8 mouse cellular contexts compared by ENCODE assay signal in the genomic region with DNA sequence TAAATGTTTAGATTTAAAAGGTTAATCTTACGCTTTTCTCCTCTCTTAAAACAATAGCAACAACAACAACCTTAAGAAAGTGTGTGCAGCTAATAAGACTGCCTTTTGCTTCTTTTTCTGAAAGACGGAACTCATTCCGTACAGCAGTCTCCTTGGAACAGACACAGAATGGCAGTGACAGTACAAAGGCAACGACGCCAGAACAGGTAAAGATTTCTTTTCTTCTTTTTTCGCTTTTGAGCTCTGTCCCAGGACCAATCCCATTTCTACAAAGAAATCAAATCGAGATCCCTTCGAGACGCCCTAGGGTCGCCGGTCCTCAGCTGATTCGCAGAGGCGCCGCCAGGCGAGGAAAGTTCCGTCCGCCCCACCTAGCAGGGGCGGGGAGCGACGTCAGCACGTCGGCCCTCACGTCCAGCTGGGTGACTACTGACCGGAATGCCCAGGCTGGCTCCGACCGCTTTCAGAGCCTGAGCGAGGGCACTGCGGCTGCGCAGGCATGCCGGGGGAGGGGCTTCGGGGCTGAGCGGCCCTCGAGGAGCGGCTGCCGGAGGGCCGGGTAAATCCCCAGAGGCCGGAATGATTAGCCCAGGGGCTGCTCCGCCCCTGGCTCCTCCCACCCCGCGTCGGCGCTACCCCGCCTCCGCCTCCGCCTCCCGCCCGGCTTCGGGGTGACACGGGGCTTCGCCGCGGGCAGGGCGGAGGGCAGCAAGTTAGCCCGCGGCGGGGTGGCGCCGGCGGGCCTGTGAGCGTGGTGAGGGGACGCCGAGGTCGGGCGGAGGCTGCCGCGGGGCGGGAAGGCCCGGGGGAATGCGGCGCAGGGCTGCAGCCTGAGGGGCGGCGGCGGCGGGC. TPM values are rescaled to one million over a fixed set of nuclear protein-coding genes. Genes with fewer than 3 reads are reported as not detected.
DNase-seq lines count a peak whose midpoint lies in the region; ATAC-seq and TF ChIP-seq lines count a peak whose summit lies in the region.

A gene (plus strand): TSS at position 668 of the 852 bp plus-strand sequence.

- H3K27me3 ChIP-seq in megakaryocyte, embryonic 14.5 days (replicated peaks): no peaks in the 10 kb centered on the region

- no peaks in the 10 kb centered on the region for H3K9me3 ChIP-seq in megakaryocyte, embryonic 14.5 days

- DNase-seq in gastrocnemius, adult 8-10 months (ENCODE audit: low spot score in 2 of 2): peak; percentile 97 to 99
- peak; percentile 93 for DNase-seq in hindlimb bud, embryonic 11.5 days (ENCODE audit: extremely low spot score, low read depth, low spot score)
- peak; percentile 94 to 98 for DNase-seq in left cerebral cortex, adult 8-10 months (ENCODE audit: low spot score in 2 of 2)
- peak; percentile 98 for DNase-seq in right cerebral cortex, postnatal 10 days (ENCODE audit: low spot score in 2 of 2)
- DNase-seq in urinary bladder, postnatal 25 days (ENCODE audit: low spot score): peak; percentile 98

- no peaks in the 10 kb centered on the region for H3K36me3 ChIP-seq in megakaryocyte, embryonic 14.5 days (replicated peaks; ENCODE audit: low read length)

- H3K4me3 ChIP-seq in cortical plate, adult 2 months (ENCODE audit: insufficient read depth, low read length): peak within 1 kb of the TSS; percentile 75
- H3K4me3 ChIP-seq in megakaryocyte, embryonic 14.5 days (replicated peaks): peak within 1 kb of the TSS; percentile 99

- no peak for TF ChIP-seq CTCF in cortical plate, adult 2 months (IDR thresholded peaks at IDR 0.05; ENCODE audit: extremely low read depth, insufficient read depth, low read length)

- H3K27ac ChIP-seq in cortical plate, adult 2 months (ENCODE audit: insufficient read depth, low read length): peak within 1 kb of the TSS; percentile 75

- peak; percentile 72 for TF ChIP-seq POLR2A in cortical plate, adult 2 months (IDR thresholded peaks at IDR 0.05; ENCODE audit: extremely low read depth, insufficient read depth, low read length)

- ATAC-seq in activated CD4-positive, CD25-positive, alpha-beta regulatory T cell, adult 4 months: peak; percentile 93

- H3K4me1 ChIP-seq in cortical plate, adult 2 months (ENCODE audit: control insufficient read depth, insufficient read depth, low read length): peaks cover 4% of the 10 kb centered on the region; the same call in 1 of the 2 replicates
- H3K4me1 ChIP-seq in megakaryocyte, embryonic 14.5 days: peaks cover 11% of the 10 kb centered on the region

RNA-seq across cellular contexts. Expression of the gene that starts here (rescaled TPM):
- polyA plus RNA-seq in activated CD4-positive, CD25-positive, alpha-beta regulatory T cell, adult 4 months (2017; shearing (Covaris generic)): 1 to 10 TPM; 6.1 to 6.8 TPM
- polyA plus RNA-seq in cortical plate, adult 2 months (2012; rRNA removed): 5.9 and 6.7 TPM in 2 replicates
- 10 to 100 TPM; 24.7 to 29.0 (median 27.4) TPM for total RNA-seq in gastrocnemius, adult 8-10 months (2022)
- 10 to 100 TPM; 23.3 to 28.3 (median 24.5) TPM for total RNA-seq in left cerebral cortex, adult 8-10 months (2022)
- polyA plus RNA-seq in megakaryocyte, embryonic 14.5 days (2012; ENCODE audit: insufficient read depth, low replicate concordance): under 0.01 TPM in 1 of 2 replicates, not detected in the other

Comparison
In these comparisons a context has a peak if more than half of its experiments do, and no peak if none do; other contexts are left out.
1. Peak in every context shown above with its lines: DNase-seq, ATAC-seq, H3K4me3 ChIP-seq and H3K27ac ChIP-seq.